Mouse (Mus musculus): ENCODE measurements at regions not wholly inside any gene's neighbourhood (a gene's known extent, or its start where the extent isn't known, plus 50 kb on each side); places are given as distances from the start of the nearest gene placed in this dataset.
A peak's percentile ranks its signal among the peaks of the same experiment; 100 is the strongest.

- DNase-seq = no peak
These were observed 75.2 kb downstream of the Chst2 start for GRCm38 (mm10) chr9:95331275-95331674.

- no peak for DNase-seq
These were observed 76.4 kb downstream of the Chst2 start for GRCm38 (mm10) chr9:95330097-95330496.

GRCm38 (mm10) chr9:95329053-95329430, 77.5 kb downstream of the Chst2 start:
- DNase-seq = no peak

- DNase-seq = no peak
These were observed 78.1 kb downstream of the Chst2 start for GRCm38 (mm10) chr9:95328261-95329052.

GRCm38 (mm10) chr9:95327771-95328170, 78.8 kb downstream of the Chst2 start:
- no peak for DNase-seq

- DNase-seq = no peak
These were observed 82.9 kb downstream of the Chst2 start for GRCm38 (mm10) chr9:95323622-95324021.

- DNase-seq = peak; percentile 33
These were observed 83.6 kb downstream of the Chst2 start for GRCm38 (mm10) chr9:95322893-95323292.

- no peak for DNase-seq
These were observed 84.5 kb downstream of the Chst2 start for GRCm38 (mm10) chr9:95322031-95322430.

- peak; percentile 40 for DNase-seq
These were observed 87.6 kb downstream of the Chst2 start for GRCm38 (mm10) chr9:95318926-95319325.

- DNase-seq = no peak
These were observed 89.8 kb downstream of the Chst2 start for GRCm38 (mm10) chr9:95316726-95317125.

- no peak for DNase-seq
These were observed 91.4 kb downstream of the Chst2 start for GRCm38 (mm10) chr9:95315080-95315479.

- no peak for DNase-seq
These were observed 94.9 kb downstream of the Chst2 start for GRCm38 (mm10) chr9:95311671-95312070.

GRCm38 (mm10) chr9:95289008-95289407, 117.5 kb downstream of the Chst2 start:
- no peak for DNase-seq

- DNase-seq = no peak
These were observed 123.5 kb downstream of the Chst2 start for GRCm38 (mm10) chr9:95282996-95283395.

- DNase-seq = no peak
These were observed 124.0 kb downstream of the Chst2 start for GRCm38 (mm10) chr9:95282502-95282901.
